8 mouse cellular contexts compared by ENCODE assay signal in the genomic region with DNA sequence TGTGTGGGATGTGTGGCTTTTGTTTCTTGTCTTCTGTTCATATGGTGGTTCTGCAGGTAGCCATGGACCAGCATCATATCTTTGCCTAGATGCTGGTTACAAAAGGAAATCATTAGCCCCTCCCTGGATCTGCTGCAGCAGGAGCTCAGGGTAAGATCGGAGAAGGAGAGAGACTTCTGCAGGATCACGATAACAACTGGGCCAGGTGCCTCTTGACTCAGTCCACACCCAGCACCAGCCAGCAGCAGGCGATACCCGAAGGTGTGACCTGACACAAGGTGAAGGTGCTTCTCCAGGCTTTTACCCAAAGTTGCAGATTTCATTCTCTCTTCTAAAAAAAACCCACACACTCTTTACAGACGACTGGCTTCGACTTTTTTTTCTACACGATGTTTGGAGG. TPM values are rescaled to one million over a fixed set of nuclear protein-coding genes. Genes with fewer than 3 reads are reported as not detected.
DNase-seq lines count a peak whose midpoint lies in the region; ATAC-seq and TF ChIP-seq lines count a peak whose summit lies in the region.

No protein-coding gene starts in this region.

- no peaks in the 10 kb centered on the region for H3K9me3 ChIP-seq in kidney, embryonic 16.5 days (ENCODE audit: low read length)
- H3K9me3 ChIP-seq in embryonic facial prominence, embryonic 12.5 days = no peaks in the 10 kb centered on the region
- H3K9me3 ChIP-seq in intestine, embryonic 14.5 days (ENCODE audit: control insufficient read depth, low read length) = no peaks in the 10 kb centered on the region

- H3K4me2 ChIP-seq in kidney, embryonic 16.5 days (replicated peaks; ENCODE audit: low read depth, low read length) = peak overlapping the region; percentile 87
- H3K4me2 ChIP-seq in embryonic facial prominence, embryonic 12.5 days (replicated peaks) = peak overlapping the region; percentile 68
- H3K4me2 ChIP-seq in intestine, embryonic 14.5 days (ENCODE audit: low read length) = peak overlapping the region; percentile 97

- H3K27ac ChIP-seq in kidney, embryonic 16.5 days (ENCODE audit: low read length) = no peak overlapping the region
- no peak overlapping the region for H3K27ac ChIP-seq in embryonic facial prominence, embryonic 12.5 days
- H3K27ac ChIP-seq in intestine, embryonic 14.5 days (ENCODE audit: low read depth) = no peak overlapping the region
- H3K27ac ChIP-seq in kidney, adult 2 months (ENCODE audit: insufficient read depth, low read depth, low read length) = no peak overlapping the region

- no peak for DNase-seq in kidney, postnatal 10 days
- DNase-seq in intestine, embryonic 14.5 days (ENCODE audit: low spot score) = no peak
- DNase-seq in naive thymus-derived CD4-positive, alpha-beta T cell, adult 2 months (ENCODE audit: low read depth) = peak; percentile 20
- no peak for DNase-seq in thymus, postnatal 10 days (ENCODE audit: low spot score in 2 of 2)
- no peak for DNase-seq in cerebellum, postnatal 4 days (ENCODE audit: low spot score in 2 of 2)
- DNase-seq in kidney, adult 2 months = no peak

- H3K9ac ChIP-seq in kidney, embryonic 16.5 days (replicated peaks; ENCODE audit: low read length) = peak overlapping the region; percentile 29; the same call in 1 of the 2 replicates
- 0 out of 2 replicates have a peak overlapping the region, but pooled peaks have one; percentile 12 for H3K9ac ChIP-seq in embryonic facial prominence, embryonic 12.5 days
- peak overlapping the region; percentile 20; the same call in 1 of the 2 replicates for H3K9ac ChIP-seq in intestine, embryonic 14.5 days (ENCODE audit: low read length)

- peaks cover 43% of the 10 kb centered on the region for H3K4me1 ChIP-seq in kidney, embryonic 16.5 days (ENCODE audit: insufficient read depth, low read length)
- peaks cover 41% of the 10 kb centered on the region for H3K4me1 ChIP-seq in embryonic facial prominence, embryonic 12.5 days
- H3K4me1 ChIP-seq in intestine, embryonic 14.5 days (replicated peaks; ENCODE audit: control insufficient read depth, insufficient read depth, low read length) = peaks cover 56% of the 10 kb centered on the region
- peaks cover 15% of the 10 kb centered on the region for H3K4me1 ChIP-seq in kidney, adult 2 months (ENCODE audit: control insufficient read depth, insufficient read depth, low read length)

- TF ChIP-seq POLR2A in kidney, adult 2 months (IDR thresholded peaks at IDR 0.05; ENCODE audit: low read depth, low read length) = no peak

- H3K27me3 ChIP-seq in kidney, embryonic 16.5 days (ENCODE audit: insufficient read depth, low read length) = no peaks in the 10 kb centered on the region
- no peaks in the 10 kb centered on the region for H3K27me3 ChIP-seq in embryonic facial prominence, embryonic 12.5 days
- H3K27me3 ChIP-seq in intestine, embryonic 14.5 days (replicated peaks; ENCODE audit: control insufficient read depth, insufficient read depth, low read length) = no peaks in the 10 kb centered on the region
- H3K27me3 ChIP-seq in kidney, adult 2 months (replicated peaks; ENCODE audit: control insufficient read depth, insufficient read depth, low read length) = no peaks in the 10 kb centered on the region

- peak overlapping the region; percentile 79 for H3K4me3 ChIP-seq in kidney, embryonic 16.5 days (ENCODE audit: low read length)
- H3K4me3 ChIP-seq in embryonic facial prominence, embryonic 12.5 days = peak overlapping the region; percentile 66
- peak overlapping the region; percentile 83 for H3K4me3 ChIP-seq in intestine, embryonic 14.5 days (ENCODE audit: low read depth, low read length)
- H3K4me3 ChIP-seq in kidney, adult 2 months (ENCODE audit: insufficient read depth, low read depth, low read length) = no peak overlapping the region

- WGBS in kidney, embryonic 16.5 days = 54% methylated on average over 7 of the region's 7 CpGs
- 69% methylated on average over 7 of the region's 7 CpGs for WGBS in embryonic facial prominence, embryonic 12.5 days
- 47% methylated on average over 7 of the region's 7 CpGs for WGBS in intestine, embryonic 14.5 days
- WGBS in kidney, adult 2 months = 27% methylated on average over 7 of the region's 7 CpGs

- no peak for TF ChIP-seq CTCF in kidney, adult 2 months (conservative IDR thresholded peaks at IDR 0.05; ENCODE audit: insufficient read depth, insufficient read length, low read depth, low read length)

- peaks cover 13% of the 10 kb centered on the region for H3K36me3 ChIP-seq in kidney, embryonic 16.5 days (ENCODE audit: insufficient read depth, low read length)
- peaks cover 40% of the 10 kb centered on the region for H3K36me3 ChIP-seq in embryonic facial prominence, embryonic 12.5 days
- H3K36me3 ChIP-seq in intestine, embryonic 14.5 days (ENCODE audit: control insufficient read depth, insufficient read depth, low read length) = peaks cover 38% of the 10 kb centered on the region
- H3K36me3 ChIP-seq in kidney, adult 2 months (ENCODE audit: control insufficient read depth, insufficient read depth, low read length) = no peaks in the 10 kb centered on the region

- no peak for ATAC-seq in kidney, embryonic 16.5 days (ENCODE audit: low FRiP score, low TSS enrichment)
- no peak for ATAC-seq in embryonic facial prominence, embryonic 12.5 days (ENCODE audit: insufficient number of reproducible peaks, insufficient read depth, low FRiP score, low TSS enrichment)
- no peak for ATAC-seq in intestine, embryonic 14.5 days (replicated peaks; ENCODE audit: low FRiP score, low TSS enrichment, low read depth)

RNA-seq across cellular contexts. Expression of a gene that starts 2.6 kb away (rescaled TPM):
- polyA plus RNA-seq in kidney, embryonic 16.5 days (2015; fragmentation: Nextera tagmentation; extraction: Ambion mirVana) = 55.7 and 58.1 TPM in 2 replicates
- 49.0 and 51.5 TPM in 2 replicates for polyA plus RNA-seq in embryonic facial prominence, embryonic 12.5 days (2016; fragmentation: Nextera tagmentation; extraction: Ambion mirVana)
- polyA plus RNA-seq in intestine, embryonic 14.5 days (2014; fragmentation: Nextera tagmentation; extraction: Ambion mirVana) = 62.1 and 67.1 TPM in 2 replicates
- 56.9 and 58.7 TPM in 2 replicates for polyA plus RNA-seq in kidney, adult 2 months (2012; rRNA removed)

RNA-seq across cellular contexts. Expression of a gene that starts 48.4 kb away (rescaled TPM):
- 63.8 and 68.7 TPM in 2 replicates for polyA plus RNA-seq in kidney, embryonic 16.5 days (2015; fragmentation: Nextera tagmentation; extraction: Ambion mirVana)
- polyA plus RNA-seq in embryonic facial prominence, embryonic 12.5 days (2016; fragmentation: Nextera tagmentation; extraction: Ambion mirVana) = 48.9 and 49.6 TPM in 2 replicates
- polyA plus RNA-seq in intestine, embryonic 14.5 days (2014; fragmentation: Nextera tagmentation; extraction: Ambion mirVana) = 51.0 and 55.8 TPM in 2 replicates
- 13.8 and 20.0 TPM in 2 replicates for polyA plus RNA-seq in kidney, adult 2 months (2012; rRNA removed)
